Mouse (Mus musculus) inflammation-experienced regulatory T-cells, adult 6 months (primary cell): ENCODE measurements around the gene Ovca2. TPM values are rescaled to one million over a fixed set of nuclear protein-coding genes. Genes with fewer than 3 reads are reported as not detected.

Source experiments
- ATAC-seq: one replicate; pipeline ENCODE4 v1.8.0; 2017
- polyA plus RNA-seq, 3 experiments: library from polyadenylated mRNA; unstranded; fragments of 100-300 nt; shearing (Covaris generic); gene quantifications; one replicate each; pipeline ENCODE4 v1.2.1; 2017

The Ovca2 gene
- polyA plus RNA-seq, 3 experiments from 2014 or later: 27.9 to 36.4 (median 32.7) TPM

DNA sequence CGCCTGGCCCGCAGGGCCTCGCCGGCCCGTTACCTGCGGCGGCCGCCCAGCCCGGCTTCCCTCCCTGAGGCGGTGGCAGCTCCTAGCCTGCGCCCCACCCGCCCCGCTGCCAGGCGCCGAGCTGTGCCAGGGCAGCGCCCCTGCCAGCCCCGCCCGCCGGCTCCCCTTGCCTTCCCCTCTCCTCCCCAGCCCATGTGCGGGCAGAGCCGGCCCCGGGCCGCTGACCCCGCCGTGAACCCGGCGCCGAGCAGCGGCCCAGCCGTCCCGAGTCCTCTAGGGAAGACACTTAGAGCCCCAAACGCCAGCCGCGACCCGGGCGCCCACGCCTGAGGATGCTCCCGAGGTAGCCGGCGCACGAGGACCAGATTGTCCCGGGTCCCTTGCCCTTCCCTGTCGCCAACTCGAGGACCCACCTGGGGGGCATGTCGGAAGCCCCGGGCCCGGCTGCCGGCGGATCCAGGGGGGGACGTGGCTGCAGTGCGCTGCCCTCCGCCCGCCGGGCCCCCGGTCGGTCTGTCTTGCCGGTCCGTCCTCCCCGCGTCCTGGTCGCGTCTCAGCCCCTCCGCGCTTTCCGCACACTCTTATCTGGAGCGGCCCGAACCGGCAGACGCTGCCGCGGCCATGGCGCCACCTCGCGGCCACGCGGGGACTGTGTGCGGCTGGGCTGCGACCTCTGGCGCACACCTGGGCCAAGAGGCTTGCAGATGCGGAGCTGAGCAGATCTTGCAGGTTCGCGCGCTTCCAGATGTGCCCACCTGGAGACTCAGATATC, 9.9 kb downstream of the Ovca2 start:
- ATAC-seq: peak; percentile 20

GRCm38 (mm10) chr11:75167643-75168589, 10.7 kb downstream of the Ovca2 start:
- no peak for ATAC-seq

DNA sequence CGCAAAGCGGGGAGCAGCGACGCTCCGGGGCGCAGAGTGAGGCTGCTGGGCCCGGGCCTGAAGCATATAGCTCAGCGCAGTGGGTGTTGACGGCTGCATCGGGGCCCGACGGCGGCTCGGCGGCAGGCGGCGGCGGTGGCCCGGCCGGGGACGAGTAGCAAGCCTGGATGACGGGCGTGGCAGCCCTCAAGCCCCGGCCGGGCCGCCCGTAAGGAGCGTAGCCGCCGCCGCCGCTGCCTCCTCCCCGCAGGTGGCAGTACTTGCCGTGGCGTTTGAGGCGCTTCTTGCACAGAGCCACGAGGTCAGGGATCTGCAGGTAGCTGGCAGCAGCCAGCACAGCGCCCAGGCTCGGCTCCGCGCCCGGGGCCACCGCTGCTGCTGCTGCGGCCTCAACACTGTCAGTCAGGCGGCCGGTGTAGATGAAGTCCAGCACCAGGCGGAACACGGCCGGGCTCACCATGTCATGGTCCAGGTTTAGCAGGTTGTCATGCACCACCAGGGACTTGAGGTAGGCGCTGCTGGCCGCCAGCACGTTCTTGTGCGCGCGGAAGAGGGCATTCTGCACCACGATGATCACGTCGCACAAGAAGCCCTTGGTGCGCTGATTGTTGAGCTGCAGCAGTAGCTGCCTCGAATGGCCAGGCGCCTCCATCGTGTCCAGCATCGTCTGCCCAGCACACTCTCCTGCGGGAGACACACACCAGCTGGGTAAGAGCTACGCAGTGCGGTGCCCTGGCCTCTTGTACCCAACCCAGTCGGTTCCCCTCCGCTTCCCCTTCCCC, 11.6 kb downstream of the Ovca2 start:
- ATAC-seq: no peak

DNA sequence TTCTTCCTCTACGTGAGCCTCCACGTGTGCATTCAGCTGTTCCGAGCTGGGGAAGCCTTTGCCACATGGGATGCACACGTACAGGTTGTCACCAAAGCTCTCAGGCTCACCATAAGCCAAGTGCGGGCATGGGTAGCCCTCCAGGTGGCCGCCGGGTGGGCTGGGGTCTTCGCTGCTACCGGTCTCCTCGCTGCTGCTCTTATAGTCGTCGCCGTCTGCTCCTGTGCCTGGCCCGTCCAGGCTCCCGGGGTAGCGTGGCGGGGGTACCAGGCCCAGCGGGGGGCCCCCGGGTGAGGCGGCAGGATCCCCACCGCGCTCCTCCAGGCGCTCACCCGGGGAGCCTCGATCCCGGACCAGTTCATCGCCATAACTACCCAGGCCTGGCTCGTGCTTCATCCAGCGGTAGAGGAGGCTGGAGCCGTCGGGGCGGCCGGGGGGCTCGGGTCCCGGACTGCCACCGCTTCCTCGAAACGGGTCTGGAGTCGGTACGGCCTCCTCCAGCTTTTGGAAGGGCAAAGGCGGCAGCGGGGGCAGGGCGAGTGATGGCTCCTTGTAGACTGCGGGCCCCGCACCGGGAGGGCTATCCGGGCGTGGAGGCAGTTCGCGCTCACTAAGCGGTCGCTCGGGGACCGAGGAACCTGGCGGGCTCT, 12.3 kb downstream of the Ovca2 start:
- no peak for ATAC-seq

DNA sequence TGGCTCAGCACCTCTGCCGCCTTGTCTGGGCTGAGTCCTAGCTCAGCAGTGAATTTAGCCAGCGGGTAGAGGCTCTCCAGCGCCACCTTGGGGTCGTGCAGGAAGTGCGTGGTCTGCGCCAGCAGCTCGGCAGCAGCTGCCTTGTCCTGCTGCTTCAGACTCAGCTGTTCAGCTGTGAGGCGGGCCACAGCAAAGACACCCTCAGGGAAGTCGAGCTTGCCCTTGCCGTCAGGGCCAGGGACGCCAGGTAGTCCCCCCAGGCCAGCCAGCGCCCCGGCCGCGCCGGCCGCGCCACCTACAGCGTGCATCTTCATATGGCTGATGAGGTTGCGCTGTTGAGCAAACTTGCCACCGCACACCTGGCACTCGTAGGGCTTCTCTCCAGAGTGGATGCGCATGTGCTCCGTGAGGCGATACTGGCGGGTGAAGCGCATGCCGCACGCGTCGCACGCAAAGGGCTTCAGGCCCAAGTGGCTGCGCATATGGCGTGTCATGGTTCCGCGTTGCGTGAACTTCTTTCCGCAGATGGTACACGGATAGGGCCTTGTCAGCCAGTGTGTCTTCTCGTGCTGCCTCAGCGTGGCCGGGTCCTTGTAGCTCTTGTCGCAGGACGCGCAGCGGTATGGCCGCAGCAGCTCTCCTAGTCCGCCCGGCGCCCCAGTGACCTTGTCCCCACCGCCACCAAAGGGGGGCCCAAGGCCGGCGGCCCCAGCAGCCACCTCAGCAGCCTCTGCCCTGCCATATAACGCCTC, 13.0 kb downstream of the Ovca2 start:
- ATAC-seq: peak; percentile 36

DNA sequence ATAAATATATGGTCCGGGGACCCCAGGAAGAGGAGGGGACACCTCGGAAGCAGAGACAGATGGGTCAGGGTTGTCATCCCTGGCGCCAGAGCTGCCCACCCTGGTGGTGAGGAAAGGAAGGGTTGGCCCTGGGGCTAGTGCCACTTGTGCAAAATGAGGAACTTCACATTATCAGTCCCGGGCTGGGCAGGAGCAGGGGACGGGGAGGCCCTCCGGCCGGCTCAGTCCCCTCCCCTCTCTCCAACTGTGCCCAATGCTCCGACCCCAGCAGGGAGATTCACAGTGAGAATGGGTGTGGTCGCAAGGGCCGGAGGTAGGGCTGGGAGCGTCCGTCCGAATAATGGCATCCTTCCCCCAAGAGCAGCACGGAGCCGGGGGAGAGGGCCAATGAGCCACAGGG, 13.9 kb downstream of the Ovca2 start:
- ATAC-seq: no peak

DNA sequence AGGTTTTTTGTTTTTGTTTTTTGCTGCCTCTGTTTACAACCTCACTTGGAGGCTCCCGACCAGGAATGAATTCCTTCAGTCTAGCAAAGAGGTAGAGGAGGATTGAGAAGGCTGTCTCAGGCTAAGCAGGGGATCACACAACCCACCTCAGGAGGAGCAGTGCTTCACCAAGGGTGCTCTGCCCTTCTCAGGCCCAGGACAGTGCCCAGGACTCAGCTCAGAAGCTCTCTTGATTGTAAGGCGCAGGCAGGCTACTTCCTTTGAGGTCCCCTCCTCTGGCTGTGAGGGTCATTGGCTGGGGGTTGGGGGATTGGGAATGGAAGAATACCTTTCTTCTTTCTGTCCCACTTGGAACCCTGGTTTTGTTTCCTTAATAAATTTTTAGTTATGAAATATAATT, 14.6 kb downstream of the Ovca2 start:
- ATAC-seq: no peak

DNA sequence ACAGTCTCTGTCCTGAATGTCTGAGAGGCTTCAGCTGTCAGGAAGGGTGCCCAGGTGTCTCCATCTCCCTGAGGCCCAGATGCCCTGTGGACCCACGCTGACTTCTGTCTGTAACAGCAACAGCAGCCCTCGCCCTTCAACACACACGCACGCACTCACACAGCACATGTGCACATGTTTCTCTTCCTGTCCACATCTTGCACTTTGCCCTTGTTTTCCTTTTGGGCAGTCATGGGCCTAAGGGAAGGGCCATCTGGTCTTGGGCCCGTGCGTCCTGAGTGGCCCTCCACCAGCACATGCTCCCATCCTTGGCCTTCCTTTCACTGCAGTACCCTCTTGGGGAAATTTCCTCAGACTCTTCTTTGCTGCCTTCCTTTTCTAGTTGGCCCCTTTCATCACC, 15.3 kb downstream of the Ovca2 start:
- no peak for ATAC-seq

GRCm38 (mm10) chr11:75162591-75163080, 16.0 kb downstream of the Ovca2 start:
- no peak for ATAC-seq

DNA sequence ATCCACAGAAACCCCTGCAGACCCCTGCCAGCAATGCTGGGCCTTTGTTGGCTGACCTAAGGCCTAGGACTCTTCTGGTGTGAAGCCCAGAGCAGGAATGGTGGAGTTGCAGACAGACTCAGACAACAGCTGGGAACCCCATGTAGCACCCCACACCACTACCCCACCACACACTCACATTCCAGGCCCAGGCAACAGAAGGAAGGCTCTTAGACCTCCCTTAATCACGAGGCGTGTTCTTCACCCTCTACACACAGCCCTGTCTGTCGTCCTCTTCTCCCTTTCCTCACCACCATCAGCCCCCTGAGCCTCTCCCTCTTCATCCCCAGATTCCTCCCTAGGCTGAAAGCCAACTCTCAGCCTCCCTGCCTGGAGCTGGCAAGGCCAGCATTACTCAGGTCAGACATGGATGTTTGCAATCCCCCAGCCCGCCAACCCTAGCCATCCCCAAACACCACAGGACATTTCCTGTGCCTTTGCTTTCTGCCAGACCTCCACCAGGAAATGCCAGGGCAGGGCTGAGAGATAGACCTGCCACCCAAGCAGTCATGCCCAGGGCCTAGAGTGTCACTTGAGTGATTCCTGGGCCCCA, 17.1 kb downstream of the Ovca2 start:
- no peak for ATAC-seq

DNA sequence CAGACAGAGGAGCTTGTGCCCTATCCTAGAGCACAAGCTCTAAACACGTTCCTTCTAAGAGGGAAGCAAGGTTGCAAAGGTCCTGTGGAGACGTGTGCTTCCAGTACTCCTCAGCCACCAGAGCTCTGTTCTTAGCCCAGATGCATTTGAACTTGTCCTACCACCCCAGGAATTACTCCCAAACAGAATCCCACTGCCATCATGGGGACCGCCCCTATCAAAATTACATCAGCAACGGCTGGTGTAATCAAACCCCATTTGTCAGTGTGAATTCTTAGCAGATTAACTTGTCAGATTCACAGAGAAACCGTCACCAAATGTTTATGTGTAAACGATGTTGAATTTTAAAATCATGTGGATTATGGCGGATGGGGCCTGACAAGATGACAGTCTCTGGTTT, 17.7 kb downstream of the Ovca2 start:
- no peak for ATAC-seq

- ATAC-seq: no peak
These were observed 19.1 kb downstream of the Ovca2 start for GRCm38 (mm10) chr11:75159564-75159963.

DNA sequence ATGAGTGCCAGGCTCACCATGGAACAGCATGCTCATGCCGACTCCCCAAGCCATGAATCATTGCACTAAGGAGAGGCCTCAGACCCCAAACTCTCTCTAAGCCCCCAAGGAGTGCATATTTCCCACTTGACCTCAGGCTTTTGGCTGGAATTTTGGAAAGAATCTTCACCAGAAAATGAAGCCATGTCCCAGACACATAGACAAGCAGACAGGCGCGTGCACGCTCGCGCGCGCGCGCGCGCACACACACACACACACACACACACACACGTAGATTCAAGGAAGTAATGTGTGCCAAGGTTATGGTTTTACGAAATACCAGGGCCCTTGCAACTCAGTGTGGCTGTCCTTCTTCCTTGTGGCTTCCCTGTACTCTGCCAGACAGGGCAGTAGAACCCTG, 20.2 kb downstream of the Ovca2 start:
- ATAC-seq: no peak

GRCm38 (mm10) chr11:75157901-75158300, 20.7 kb downstream of the Ovca2 start:
- ATAC-seq: no peak

DNA sequence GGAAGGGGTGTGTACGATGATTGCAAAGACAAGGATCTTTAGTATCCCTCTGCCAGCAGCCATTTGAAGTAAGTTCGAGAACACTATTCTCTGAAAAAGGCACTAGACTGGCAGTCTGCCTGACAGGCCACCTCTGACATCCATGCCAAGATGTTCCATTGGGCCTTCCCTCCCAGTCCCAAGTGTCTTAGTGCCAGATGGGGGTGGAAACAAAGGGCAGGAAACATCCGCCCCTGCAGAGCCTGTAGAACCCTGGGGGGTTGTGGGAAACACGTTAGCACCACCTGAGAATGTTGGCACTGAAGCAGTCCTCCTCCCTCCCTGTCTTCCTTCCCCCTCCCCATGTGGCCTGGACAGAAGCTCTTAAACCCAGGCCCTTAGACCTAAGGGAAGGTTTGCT, 21.6 kb downstream of the Ovca2 start:
- no peak for ATAC-seq

GRCm38 (mm10) chr11:75156416-75156815, 22.2 kb downstream of the Ovca2 start:
- ATAC-seq: no peak

GRCm38 (mm10) chr11:75155985-75156384, 22.6 kb downstream of the Ovca2 start:
- no peak for ATAC-seq

GRCm38 (mm10) chr11:75154053-75154585, 24.5 kb downstream of the Ovca2 start:
- ATAC-seq: peak; percentile 80

DNA sequence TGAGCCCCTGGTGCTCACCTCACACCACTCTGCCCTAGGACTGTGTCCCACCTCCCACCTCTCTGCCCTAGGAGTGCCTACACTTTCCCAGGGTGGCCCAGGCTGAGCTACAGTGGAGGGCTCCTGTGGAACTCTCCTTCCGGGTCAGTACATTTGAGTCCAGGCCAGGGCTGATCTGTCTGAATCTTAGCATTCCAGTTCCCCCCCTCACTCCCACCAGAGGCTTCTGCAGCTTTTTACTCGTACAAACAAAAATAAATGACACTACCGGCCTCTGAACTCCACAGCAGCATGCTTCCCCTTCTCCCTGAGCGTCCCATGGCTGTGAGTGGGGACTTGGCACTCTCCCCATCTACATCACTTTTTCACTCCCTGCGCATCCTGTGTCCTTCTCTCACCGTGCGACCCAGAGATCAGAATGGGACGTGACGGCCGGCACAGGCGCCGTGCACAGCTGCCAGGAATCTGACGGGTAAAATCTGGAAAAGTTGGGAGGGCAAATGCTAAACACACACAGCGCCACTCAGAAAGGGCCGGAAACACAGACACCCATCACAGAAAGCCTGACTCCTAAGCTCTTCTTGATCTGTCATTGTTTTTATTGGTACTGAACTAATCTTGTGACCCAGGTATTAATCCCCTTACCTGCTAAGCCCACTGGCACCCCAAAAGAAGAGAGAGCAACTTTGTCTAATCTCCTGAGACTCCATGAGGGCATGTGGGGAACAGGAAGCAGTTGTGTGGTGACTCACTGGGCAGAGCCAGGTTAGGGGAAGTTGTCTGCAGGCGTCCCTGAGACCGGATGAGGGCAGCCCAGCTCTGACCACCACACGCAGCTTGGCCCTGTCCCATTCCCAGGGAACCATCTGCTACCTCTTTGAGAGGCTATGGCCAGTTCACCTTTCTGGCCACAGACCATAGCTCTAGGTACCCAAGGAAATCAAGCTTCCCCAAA, 25.8 kb downstream of the Ovca2 start:
- peak; percentile 58 for ATAC-seq

DNA sequence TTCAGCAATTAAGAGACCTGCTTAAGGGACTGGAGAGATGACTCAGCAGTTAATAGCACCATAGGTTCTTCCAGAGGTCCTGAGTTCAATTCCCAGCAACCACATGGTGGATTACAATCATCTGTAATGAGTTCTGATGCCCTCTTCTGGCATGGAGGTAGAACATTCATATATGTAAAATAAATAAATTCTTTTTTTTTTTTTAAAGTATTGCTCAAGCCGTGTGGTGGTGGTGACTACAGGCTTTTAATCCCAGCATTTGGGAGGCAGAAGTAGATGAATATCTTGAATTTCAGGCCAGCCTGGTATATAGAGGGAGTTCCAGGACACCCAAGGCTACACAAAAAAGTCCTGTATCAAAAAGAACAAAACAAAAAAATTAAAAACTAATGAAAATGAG, 28.3 kb downstream of the Ovca2 start:
- no peak for ATAC-seq
